Mouse (Mus musculus) layer of hippocampus, postnatal 25 days (tissue): ENCODE results near the gene Gm45844. TPM values are rescaled to one million over a fixed set of nuclear protein-coding genes. Genes with fewer than 3 reads are reported as not detected.
"Not testable (repeated sequence)": the region's sequence is repeated elsewhere in the genome, so short reads cannot be mapped to it uniquely, and the experiment has no call there.

ENCODE experiments used
- DNase-seq, 2 experiments: peaks; one replicate each; pipeline ENCODE4 v3.0.0; 2022; ENCODE audit warnings: mixed read lengths in 2 of 2, low spot score in 1 of 2; ENCODE audit errors: extremely low spot score in 1 of 2
- microRNA-seq, 2 experiments: library from miRNA; unstranded; fragments of <30 nt; microRNA quantifications; one replicate each; pipeline ENCODE4 v1.2.0; 2021
- total RNA-seq, 2 experiments: library from RNA; stranded (reverse); gene quantifications; 2 replicates each; pipeline ENCODE4 v1.2.3; 2021

Gm45844 gene
- 10 to 100 TPM; 10.9 to 13.5 TPM for total RNA-seq

- DNase-seq, result peak; percentile 79 to 98
Observed at GRCm38 (mm10) chr7:7277966-7278567, at the start of gene Gm45844. Gm45844 (minus strand) TSS chr7:7278289.

- peak in 1 of 2 experiments; percentile 56 for DNase-seq
Observed at GRCm38 (mm10) chr7:7295595-7295994, 17.5 kb upstream of the Gm45844 start.

- no peak for DNase-seq
Observed at GRCm38 (mm10) chr7:7281383-7281782, 3.3 kb upstream of the Gm45844 start.

- peak; percentile 25 to 29 for DNase-seq
Observed at GRCm38 (mm10) chr7:7277556-7277955, 533 bp downstream of the Gm45844 start.

- not testable (repeated sequence) for DNase-seq
Observed at GRCm38 (mm10) chr7:7247228-7247627, 30.9 kb downstream of the Gm45844 start, which contains the start of gene Vmn2r29. Vmn2r29 (minus strand) TSS chr7:7247328.

GRCm38 (mm10) chr7:7209313-7210151 is 68.6 kb downstream of the Gm45844 start, which contains the start of gene Zfp772:
Zfp772 (minus strand) TSS chr7:7209998.
- DNase-seq, result peak; percentile 12

- DNase-seq, result peak; percentile 73 to 77
Observed at GRCm38 (mm10) chr7:7188191-7188942, 89.7 kb downstream of the Gm45844 start.

GRCm38 (mm10) chr7:7187417-7188190 is 90.5 kb downstream of the Gm45844 start:
- no peak for DNase-seq

GRCm38 (mm10) chr7:7185897-7186296 is 92.2 kb downstream of the Gm45844 start:
- no peak for DNase-seq

GRCm38 (mm10) chr7:7171227-7172147 is 106.6 kb downstream of the Gm45844 start, which contains the start of gene Zfp418:
Zfp418 (plus strand) TSS chr7:7171330.
- peak; percentile 39 to 50 for DNase-seq

Small RNA genes lying within 50 kb of the gene (microRNA-seq; reads per million reads assigned to microRNA genes)
- 14.3 to 18.7 reads per million in 2 experiments for gene Mir5620

Other genes starting within 250 kb of the Gm45844 start
- gene Zfp954, start 156.8 kb downstream of the Gm45844 start, total RNA-seq, result 10 to 100 TPM; 11.5 to 14.2 TPM
- gene Zfp773, start 141.5 kb downstream of the Gm45844 start, total RNA-seq, result 1 to 10 TPM; 1.9 to 2.3 TPM
- gene Zfp418, start 107.0 kb downstream of the Gm45844 start, total RNA-seq, result 1 to 10 TPM; 6.9 to 7.3 TPM
- gene Zfp772, start 68.3 kb downstream of the Gm45844 start, total RNA-seq, result 1 to 10 TPM; 7.9 to 8.2 TPM
- 1 to 10 TPM; 1.2 to 2.3 TPM for gene Vmn2r29, start 31.0 kb downstream of the Gm45844 start, total RNA-seq
- 100 to 1,000 TPM; 137 to 138 TPM for gene Clcn4, start 22.6 kb upstream of the Gm45844 start, total RNA-seq
- under 1 TPM; 0.09 to 0.17 TPM for gene Vmn2r30, start 59.3 kb upstream of the Gm45844 start, total RNA-seq
- gene Gm45783, start 96.3 kb upstream of the Gm45844 start, total RNA-seq, result not detected
- gene Vmn2r31, start 121.4 kb upstream of the Gm45844 start, total RNA-seq, result not detected
- gene Vmn2r32, start 201.7 kb upstream of the Gm45844 start, total RNA-seq, result not detected